Mouse (Mus musculus) olfactory bulb, adult 2 months (tissue): ENCODE measurements at regions not wholly inside any gene's neighbourhood (a gene's known extent, or its start where the extent isn't known, plus 50 kb on each side); places are given as distances from the start of the nearest gene placed in this dataset.

ENCODE experiments used
- CTCF ChIP-seq: fragments of 200-500 bp; IDR thresholded peaks from 2 replicates; pipeline ENCODE4 v1.5.1; 2012; ENCODE audit warnings: low read depth, mild to moderate bottlenecking, low read length, moderate library complexity; ENCODE audit not compliant: insufficient read depth
- POLR2A ChIP-seq: fragments of 200-500 bp; IDR thresholded peaks from 2 replicates; pipeline ENCODE4 v1.6.1; 2012; ENCODE audit warnings: mild to moderate bottlenecking, low read depth, low read length, moderate library complexity; ENCODE audit not compliant: insufficient read depth

DNA sequence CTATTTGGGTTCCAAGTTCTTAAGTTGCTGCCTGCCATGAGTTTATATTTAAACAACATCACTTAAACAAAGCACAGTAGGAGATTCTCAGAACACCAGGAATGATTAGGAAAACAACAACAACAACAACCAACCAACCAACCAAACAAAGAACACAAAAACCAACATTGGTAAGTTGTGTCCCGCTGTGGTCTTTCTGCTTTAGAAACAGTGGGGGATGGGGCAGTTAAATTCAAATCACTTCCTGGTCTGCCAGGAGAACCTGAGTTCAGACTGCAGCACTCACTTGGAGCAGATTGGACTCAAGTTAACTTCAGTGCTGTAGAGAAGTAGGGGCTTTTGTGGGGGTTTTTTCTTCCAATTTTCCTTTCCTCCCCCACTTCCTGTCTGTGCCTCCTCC, 210.6 kb downstream of the Stk31 start:
- TF ChIP-seq CTCF, result no peak
- TF ChIP-seq POLR2A, result no peak
